Mouse (Mus musculus) brain, embryonic 14.5 days (tissue): Measurements from ENCODE around the gene C1qtnf9.

Experiments
- CTCF ChIP-seq: fragments of 200-500 bp; IDR thresholded peaks from 2 replicates; pipeline ENCODE4 v1.5.1; 2012; ENCODE audit warnings: inconsistent platforms, mild to moderate bottlenecking, moderate library complexity, borderline replicate concordance; ENCODE audit not compliant: insufficient read depth, insufficient read length; ENCODE audit errors: extremely low read depth
- POLR2A ChIP-seq: fragments of 200-500 bp; IDR thresholded peaks from 2 replicates; pipeline ENCODE4 v1.6.1; 2012; ENCODE audit warnings: mild to moderate bottlenecking, inconsistent platforms, borderline replicate concordance; ENCODE audit not compliant: poor library complexity, insufficient read depth, insufficient read length, severe bottlenecking; ENCODE audit errors: extremely low read depth

- no peak for TF ChIP-seq POLR2A
- no peak for TF ChIP-seq CTCF
These were observed 11.3 kb downstream of the C1qtnf9 start for GRCm38 (mm10) chr14:60779198-60779597.
